Comparison of ENCODE assay signal across 8 mouse cellular contexts in genomic region chr5:129942073-129942939, GRCm38 (mm10). TPM values are rescaled to one million over a fixed set of nuclear protein-coding genes. Genes with fewer than 3 reads are reported as not detected.
A peak's percentile ranks its signal among the peaks of the same experiment; 100 is the strongest.
DNase-seq lines count a peak whose midpoint lies in the region; ATAC-seq lines count a peak whose summit lies in the region.
"Not testable (repeated sequence)": the region's sequence is repeated elsewhere in the genome, so short reads cannot be mapped to it uniquely, and the experiment has no call there.

No protein-coding gene starts in this region.

- H3K27me3 ChIP-seq in intestine, embryonic 14.5 days (replicated peaks; ENCODE audit: control insufficient read depth, insufficient read depth, low read length): not testable (repeated sequence)

- not testable (repeated sequence) for H3K36me3 ChIP-seq in intestine, embryonic 14.5 days (ENCODE audit: control insufficient read depth, insufficient read depth, low read length)

- peak overlapping the region; percentile 66 for H3K9ac ChIP-seq in intestine, embryonic 14.5 days (ENCODE audit: low read length)

- peak overlapping the region; percentile 51 for H3K4me2 ChIP-seq in intestine, embryonic 14.5 days (ENCODE audit: low read length)

- peak overlapping the region; percentile 34 for H3K27ac ChIP-seq in intestine, embryonic 14.5 days (ENCODE audit: low read depth)

- intact Hi-C loops in gastrocnemius, postnatal 36 days (cut with DNase I); left cerebral cortex, postnatal 25 days (cut with DNase I): not testable (repeated sequence)

- peak; percentile 70 for DNase-seq in adrenal gland, adult 2 months
- peak; percentile 60 for DNase-seq in embryo, embryonic 9.5 days (ENCODE audit: extremely low spot score)
- peak; percentile 6 to 31 for DNase-seq in gastrocnemius, postnatal 36 days
- peak; percentile 74 for DNase-seq in intestine, embryonic 14.5 days (ENCODE audit: low spot score)
- peak; percentile 15 to 19 for DNase-seq in left cerebral cortex, postnatal 25 days (ENCODE audit: low spot score in 2 of 2)
- DNase-seq in right cerebral cortex, postnatal 10 days (ENCODE audit: low spot score in 2 of 2): peak; percentile 40 to 52
- peak; percentile 38 for DNase-seq in urinary bladder, postnatal 25 days (ENCODE audit: low spot score)

- H3K4me1 ChIP-seq in intestine, embryonic 14.5 days (replicated peaks; ENCODE audit: control insufficient read depth, insufficient read depth, low read length): not testable (repeated sequence)

- under 1% methylated on average over 52 of the region's 82 CpGs for WGBS in intestine, embryonic 14.5 days

- H3K4me3 ChIP-seq in intestine, embryonic 14.5 days (ENCODE audit: low read depth, low read length): peak overlapping the region; percentile 75

- peak; percentile 47 for ATAC-seq in intestine, embryonic 14.5 days (replicated peaks; ENCODE audit: low FRiP score, low TSS enrichment, low read depth)
- ATAC-seq in megakaryocyte progenitor cell, adult 5-6 weeks (replicated peaks; ENCODE audit: poor library complexity): peak; percentile 6

- not testable (repeated sequence) for H3K9me3 ChIP-seq in intestine, embryonic 14.5 days (ENCODE audit: control insufficient read depth, low read length)

RNA-seq across cellular contexts. Expression of gene Vkorc1l1, which starts 0.5 kb away (rescaled TPM):
- 10 to 100 TPM; 23.0 to 33.8 TPM for total RNA-seq in adrenal gland, adult 2 months (2021)
- 9.8 and 10.4 TPM in 2 replicates for polyA plus RNA-seq in adrenal gland, adult 2 months (2012; rRNA removed)
- total RNA-seq in gastrocnemius, postnatal 36 days (2021): 10 to 100 TPM; 20.2 to 22.1 TPM
- 18.9 and 20.2 TPM in 2 replicates for polyA plus RNA-seq in intestine, embryonic 14.5 days (2014; fragmentation: Nextera tagmentation; extraction: Ambion mirVana)
- total RNA-seq in left cerebral cortex, postnatal 25 days (2021): 10 to 100 TPM; 44.6 to 46.3 TPM
- 60.1 and 72.6 TPM in 2 replicates for total RNA-seq in megakaryocyte progenitor cell, adult 5-6 weeks (2015)
- total RNA-seq in megakaryocyte progenitor cell, adult 5-6 weeks (2017): 25.7 and 34.0 TPM in 2 replicates

RNA-seq across cellular contexts. Expression of gene Nupr1l, which starts 34.0 kb away (rescaled TPM):
- 1 to 10 TPM; 2.8 to 4.4 TPM for total RNA-seq in adrenal gland, adult 2 months (2021)
- polyA plus RNA-seq in adrenal gland, adult 2 months (2012; rRNA removed): 17.3 and 23.6 TPM in 2 replicates
- total RNA-seq in gastrocnemius, postnatal 36 days (2021): under 1 TPM; 0.48 to 0.52 TPM
- polyA plus RNA-seq in intestine, embryonic 14.5 days (2014; fragmentation: Nextera tagmentation; extraction: Ambion mirVana): 1.9 and 2.7 TPM in 2 replicates
- total RNA-seq in left cerebral cortex, postnatal 25 days (2021): 1 to 10 TPM; 1.3 to 3.2 TPM
- 1.3 TPM in 1 of 2 replicates, not detected in the other for total RNA-seq in megakaryocyte progenitor cell, adult 5-6 weeks (2015)
- total RNA-seq in megakaryocyte progenitor cell, adult 5-6 weeks (2017): 0.29 and 0.84 TPM in 2 replicates

RNA-seq across cellular contexts. Expression of gene Phkg1, which starts 44.0 kb away (rescaled TPM):
- total RNA-seq in adrenal gland, adult 2 months (2021): 1 to 10 TPM; 1.4 to 3.9 TPM
- 1.2 and 2.6 TPM in 2 replicates for polyA plus RNA-seq in adrenal gland, adult 2 months (2012; rRNA removed)
- 100 to 1,000 TPM; 374 to 387 TPM for total RNA-seq in gastrocnemius, postnatal 36 days (2021)
- 0.09 and 0.11 TPM in 2 replicates for polyA plus RNA-seq in intestine, embryonic 14.5 days (2014; fragmentation: Nextera tagmentation; extraction: Ambion mirVana)
- 10 to 100 TPM; 15.0 to 17.0 TPM for total RNA-seq in left cerebral cortex, postnatal 25 days (2021)
- 0.12 TPM in 1 of 2 replicates, not detected in the other for total RNA-seq in megakaryocyte progenitor cell, adult 5-6 weeks (2015)
- total RNA-seq in megakaryocyte progenitor cell, adult 5-6 weeks (2017): 0.14 and 0.33 TPM in 2 replicates

RNA-seq across cellular contexts. Expression of gene Zbed5, which starts 46.8 kb away (rescaled TPM):
- total RNA-seq in adrenal gland, adult 2 months (2021): 1 to 10 TPM; 2.1 to 2.3 TPM
- 1.1 and 2.2 TPM in 2 replicates for polyA plus RNA-seq in adrenal gland, adult 2 months (2012; rRNA removed)
- under 1 TPM; 0.23 to 0.27 TPM for total RNA-seq in gastrocnemius, postnatal 36 days (2021)
- polyA plus RNA-seq in intestine, embryonic 14.5 days (2014; fragmentation: Nextera tagmentation; extraction: Ambion mirVana): 3.9 and 4.1 TPM in 2 replicates
- 1 to 10 TPM; 4.6 to 5.8 TPM for total RNA-seq in left cerebral cortex, postnatal 25 days (2021)
- 3.2 and 4.2 TPM in 2 replicates for total RNA-seq in megakaryocyte progenitor cell, adult 5-6 weeks (2015)
- 2.4 and 2.8 TPM in 2 replicates for total RNA-seq in megakaryocyte progenitor cell, adult 5-6 weeks (2017)

RNA-seq across cellular contexts. Expression of gene Chchd2, which starts 55.0 kb away (rescaled TPM):
- 1,000 to 10,000 TPM in 1 of 2 experiments, 100 to 1,000 TPM in 1; 641 to 1,175 TPM for total RNA-seq in adrenal gland, adult 2 months (2021)
- polyA plus RNA-seq in adrenal gland, adult 2 months (2012; rRNA removed): 3,805 and 4,399 TPM in 2 replicates
- total RNA-seq in gastrocnemius, postnatal 36 days (2021): 100 to 1,000 TPM; 563 to 618 TPM
- 944 and 1,022 TPM in 2 replicates for polyA plus RNA-seq in intestine, embryonic 14.5 days (2014; fragmentation: Nextera tagmentation; extraction: Ambion mirVana)
- 100 to 1,000 TPM; 441 to 443 TPM for total RNA-seq in left cerebral cortex, postnatal 25 days (2021)
- 404 and 447 TPM in 2 replicates for total RNA-seq in megakaryocyte progenitor cell, adult 5-6 weeks (2015)
- 176 and 233 TPM in 2 replicates for total RNA-seq in megakaryocyte progenitor cell, adult 5-6 weeks (2017)

Comparison
In these comparisons a context has a peak if more than half of its experiments do, and no peak if none do; other contexts are left out.
1. Peak in every context shown above with its lines: DNase-seq, ATAC-seq, H3K4me3 ChIP-seq and H3K27ac ChIP-seq.
2. DNase-seq: peak in every context shown above with its lines; median percentile 74 in intestine, embryonic 14.5 days; 70 in adrenal gland, adult 2 months; 60 in embryo, embryonic 9.5 days; 46 in right cerebral cortex, postnatal 10 days; 38 in urinary bladder, postnatal 25 days; 18 in gastrocnemius, postnatal 36 days; 17 in left cerebral cortex, postnatal 25 days.
3. RNA of gene Phkg1, which starts 44.0 kb away (total RNA-seq): 374 to 387 TPM in gastrocnemius, postnatal 36 days; 15.0 to 17.0 TPM in left cerebral cortex, postnatal 25 days, 1.4 to 3.9 TPM in adrenal gland, adult 2 months and 0.12 to 0.33 TPM in megakaryocyte progenitor cell, adult 5-6 weeks; every median in the first group is over 10 times any median in the second.